Mouse (Mus musculus): Measurements from ENCODE around the gene Btn1a1.

Btn1a1 gene

DNA sequence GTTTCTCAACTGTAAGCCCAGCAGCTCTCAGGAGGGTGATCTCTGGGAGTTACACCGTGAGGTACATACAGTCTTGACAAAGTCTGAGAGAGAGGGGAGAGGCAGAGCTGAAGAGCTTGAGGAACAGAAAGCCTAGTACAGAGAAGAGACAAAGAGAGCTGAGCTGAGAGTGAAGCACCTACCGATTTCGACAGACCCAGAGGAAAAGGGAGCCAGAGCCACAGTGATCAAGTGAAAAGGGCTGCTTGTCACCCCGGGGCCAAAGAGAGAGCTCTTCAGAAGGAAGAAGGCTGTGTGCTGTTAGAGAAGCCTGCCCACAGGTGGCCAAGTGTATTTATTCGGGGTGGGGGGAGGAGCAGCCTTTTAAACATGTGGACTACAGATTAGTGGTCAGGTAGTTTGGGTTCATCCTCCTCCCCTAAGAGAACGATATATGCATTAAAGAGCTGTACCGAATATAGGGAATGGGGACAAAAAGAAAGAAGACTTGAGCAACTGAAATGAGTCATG lies at the start of gene Btn1a1:
Gene Btn1a1 (minus strand): TSS at position 302 of the 510 bp plus-strand sequence.
- no peak for DNase-seq (ENCODE audit: low spot score)

DNA sequence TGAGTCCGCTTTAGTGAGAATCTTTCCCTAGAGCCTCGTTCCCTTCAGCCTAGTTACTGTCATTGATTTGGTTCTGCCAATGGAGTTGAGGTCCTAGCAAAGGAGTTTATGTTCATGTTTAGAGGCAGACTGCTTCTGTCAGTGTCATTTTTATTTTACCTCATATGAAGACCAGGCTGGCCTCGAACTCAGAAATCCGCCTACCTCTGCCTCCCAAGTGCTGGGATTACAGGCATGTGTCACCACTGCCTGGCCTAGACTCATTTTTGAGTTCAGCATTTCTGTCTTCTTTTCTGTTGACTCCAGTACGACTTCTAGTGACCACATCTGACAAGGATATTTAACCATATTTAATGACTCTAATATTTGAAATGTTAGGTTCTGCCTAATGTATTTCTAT lies 49.6 kb upstream of the Btn1a1 start:
- DNase-seq (ENCODE audit: low spot score) = no peak

DNA sequence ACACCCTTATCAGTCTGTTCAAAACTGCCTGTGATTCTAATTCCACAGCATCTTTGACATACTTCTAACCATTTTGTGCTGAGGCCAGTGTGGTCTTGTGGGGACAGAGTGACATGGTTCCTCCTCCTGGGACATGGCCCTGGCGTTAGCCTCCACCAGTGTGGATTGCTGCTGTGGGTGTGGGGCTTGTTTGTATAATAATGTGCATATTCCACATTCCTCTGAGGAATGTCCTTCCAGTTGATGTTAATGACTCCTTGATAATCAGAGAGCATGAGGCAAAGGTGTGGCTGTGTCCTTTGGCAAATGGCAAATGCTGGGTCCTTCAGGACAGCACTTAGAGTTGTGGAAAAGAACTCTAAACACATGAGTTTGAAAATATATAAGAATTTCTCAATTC lies 47.8 kb upstream of the Btn1a1 start:
- no peak for DNase-seq (ENCODE audit: low spot score)

DNA sequence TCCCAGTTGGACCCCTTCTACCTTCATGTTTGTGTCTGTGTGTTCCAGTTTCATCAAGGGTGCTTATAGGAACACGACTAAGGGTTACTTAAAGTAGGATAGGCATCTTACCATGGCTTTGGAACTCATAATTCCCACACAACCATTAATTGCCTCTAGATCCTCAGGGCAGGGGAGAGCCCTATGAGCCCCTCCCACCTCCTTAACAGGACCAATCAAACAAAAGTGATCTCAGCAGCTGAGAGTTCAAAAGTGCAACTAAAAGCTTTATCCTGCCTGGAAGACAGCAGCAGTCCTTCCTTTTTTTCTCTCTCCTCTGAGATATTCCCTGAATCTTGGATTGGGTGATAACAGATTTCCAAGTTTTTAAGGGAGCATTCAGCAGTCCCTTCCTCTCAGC lies 44.4 kb upstream of the Btn1a1 start:
- no peak for DNase-seq (ENCODE audit: low spot score)

DNA sequence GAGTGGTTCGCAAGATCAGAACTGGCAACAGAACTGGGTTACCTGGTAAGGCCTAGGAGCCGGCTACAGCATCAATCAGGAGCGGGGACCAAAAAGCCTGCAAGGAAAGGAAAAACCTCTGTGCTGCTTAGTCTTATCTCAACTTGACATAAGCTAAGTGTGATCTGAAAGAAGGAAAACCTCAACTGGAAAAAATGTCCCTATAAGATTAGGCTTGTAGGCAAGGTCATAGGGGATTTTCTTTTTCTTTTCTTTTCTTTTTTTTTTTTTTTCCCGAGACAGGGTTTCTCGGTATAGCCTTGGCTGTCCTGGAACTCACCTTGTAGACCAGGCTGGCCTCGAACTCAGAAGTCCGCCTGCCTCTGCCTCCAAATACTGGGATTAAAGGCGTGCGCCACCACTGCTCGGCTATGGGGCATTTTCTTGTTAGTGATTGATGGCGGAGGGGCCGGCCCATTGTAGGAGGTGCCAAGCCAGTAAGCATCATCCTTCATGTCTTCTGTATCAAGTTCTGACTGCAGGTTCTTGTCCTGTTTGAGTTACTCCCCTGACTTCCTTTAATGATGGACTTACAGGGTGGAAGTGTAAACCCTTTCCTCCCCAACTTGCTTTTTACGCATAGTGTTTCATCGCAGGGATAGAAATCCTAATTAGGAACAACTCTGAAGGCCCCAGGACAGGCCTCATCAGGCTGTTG lies 41.3 kb upstream of the Btn1a1 start:
- no peak for DNase-seq (ENCODE audit: low spot score)

DNA sequence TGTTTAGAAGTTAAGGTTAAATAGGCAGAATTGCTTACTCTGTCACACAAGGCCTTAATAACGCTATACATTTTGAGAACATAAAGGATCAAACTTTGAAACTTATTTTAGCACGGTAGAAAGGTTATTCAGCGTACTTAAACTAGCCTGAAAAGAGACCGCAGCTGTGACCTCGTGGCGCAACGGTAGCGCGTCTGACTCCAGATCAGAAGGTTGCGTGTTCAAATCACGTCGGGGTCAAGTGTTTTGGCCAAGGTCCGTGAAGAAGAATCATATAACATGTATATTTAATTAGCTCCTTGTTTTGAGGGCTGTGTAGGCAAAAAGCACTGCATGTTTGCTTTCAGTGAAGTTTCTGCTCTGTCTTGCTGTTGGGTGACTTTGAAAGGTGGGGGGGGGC lies 40.6 kb upstream of the Btn1a1 start:
- no peak for DNase-seq (ENCODE audit: low spot score)

DNA sequence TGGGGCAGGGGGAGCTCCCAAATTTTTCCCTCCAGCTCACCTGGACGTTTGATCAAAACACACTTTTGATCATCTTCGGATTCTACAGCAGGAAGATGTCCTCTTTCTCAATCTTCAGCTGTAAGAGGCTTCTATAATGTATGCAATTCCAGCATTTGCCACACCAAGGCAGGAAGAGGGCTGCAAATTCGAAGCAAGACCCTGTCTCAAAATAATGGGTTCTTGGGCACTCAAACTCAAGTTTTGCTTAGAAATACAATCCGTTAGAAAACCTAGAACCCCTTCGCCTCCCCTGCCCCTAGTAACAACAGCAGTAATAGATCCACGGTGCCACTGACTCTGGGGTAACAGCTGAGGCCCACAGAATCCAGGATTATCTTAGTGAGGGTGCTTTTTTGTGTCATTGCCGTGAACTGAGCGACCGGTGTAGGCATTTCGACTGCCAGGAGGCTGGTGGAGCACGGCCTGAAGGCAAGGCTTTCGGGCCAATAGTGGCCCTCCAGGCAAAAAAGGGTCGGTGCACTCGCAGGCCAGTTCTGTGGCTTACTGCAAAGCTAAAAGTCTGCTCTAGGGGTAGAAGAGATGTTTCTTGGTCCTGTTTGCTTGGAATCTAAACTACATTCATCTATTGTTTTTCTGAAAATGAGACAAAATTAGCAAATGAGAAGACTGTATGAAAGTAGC lies 40.1 kb upstream of the Btn1a1 start:
- no peak for DNase-seq (ENCODE audit: low spot score)

DNA sequence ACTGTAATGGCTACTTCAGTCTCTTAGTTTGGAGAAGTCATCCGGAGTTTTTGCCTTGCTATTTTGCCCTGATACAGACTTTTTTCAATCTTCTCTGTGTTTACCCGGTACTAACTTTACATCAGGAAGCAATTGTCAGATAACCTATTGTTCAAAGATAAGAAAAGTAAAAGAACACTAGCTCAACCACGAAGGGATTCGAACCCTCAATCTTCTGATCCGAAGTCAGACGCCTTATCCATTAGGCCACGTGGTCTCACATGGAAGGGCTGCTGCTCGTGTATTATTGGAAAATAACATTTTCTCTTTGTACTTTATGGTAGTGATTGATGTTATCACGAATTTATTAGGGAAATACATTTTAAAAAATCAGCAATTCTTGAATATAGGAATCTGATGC lies 38.1 kb upstream of the Btn1a1 start:
- peak; percentile 53 for DNase-seq (ENCODE audit: low spot score)

DNA sequence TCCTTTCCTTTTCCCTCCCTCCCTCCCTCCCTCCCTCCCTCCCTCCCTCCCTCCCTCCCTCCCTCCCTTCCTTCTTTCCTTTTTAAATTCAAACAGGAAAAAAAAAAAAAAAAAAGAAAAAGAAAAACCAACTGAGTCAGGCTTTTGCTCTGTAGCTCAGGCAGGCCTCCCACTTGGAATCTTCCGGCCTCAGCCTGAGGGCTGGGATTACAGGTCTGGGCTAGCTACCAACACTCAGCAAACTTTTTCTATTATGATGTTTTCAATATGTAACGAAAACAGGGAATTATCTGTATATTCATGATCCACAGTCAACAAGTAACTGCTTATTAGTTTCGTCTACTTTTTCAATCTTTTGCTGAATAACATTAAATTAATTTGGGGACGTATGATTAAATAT lies 37.2 kb upstream of the Btn1a1 start:
- no peak for DNase-seq (ENCODE audit: low spot score)

DNA sequence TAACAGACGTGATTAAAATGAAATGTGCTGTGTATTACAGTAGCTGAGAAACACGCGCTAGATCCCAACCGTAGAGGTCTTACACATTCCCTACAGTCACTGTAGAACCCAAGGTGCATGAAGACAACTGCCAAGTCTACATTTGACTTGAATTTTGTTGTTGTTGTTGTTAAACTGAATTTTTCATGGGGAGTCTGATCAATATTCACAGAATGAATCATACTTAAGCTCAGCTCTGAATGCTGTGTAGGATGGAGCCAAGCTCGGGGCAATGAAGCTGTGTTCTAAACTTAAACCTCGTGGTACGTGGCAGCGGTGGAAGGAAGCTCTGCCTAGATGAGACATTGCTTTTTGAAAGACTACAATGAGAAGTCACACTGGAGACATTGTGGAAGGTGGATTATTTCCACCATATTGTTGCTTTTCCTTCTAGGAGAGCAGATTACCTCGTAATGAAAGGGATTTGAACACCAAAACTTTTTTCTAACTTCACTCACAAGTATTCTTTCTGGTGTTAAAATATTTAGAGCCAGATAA lies 36.4 kb upstream of the Btn1a1 start:
- DNase-seq (ENCODE audit: low spot score) = no peak

DNA sequence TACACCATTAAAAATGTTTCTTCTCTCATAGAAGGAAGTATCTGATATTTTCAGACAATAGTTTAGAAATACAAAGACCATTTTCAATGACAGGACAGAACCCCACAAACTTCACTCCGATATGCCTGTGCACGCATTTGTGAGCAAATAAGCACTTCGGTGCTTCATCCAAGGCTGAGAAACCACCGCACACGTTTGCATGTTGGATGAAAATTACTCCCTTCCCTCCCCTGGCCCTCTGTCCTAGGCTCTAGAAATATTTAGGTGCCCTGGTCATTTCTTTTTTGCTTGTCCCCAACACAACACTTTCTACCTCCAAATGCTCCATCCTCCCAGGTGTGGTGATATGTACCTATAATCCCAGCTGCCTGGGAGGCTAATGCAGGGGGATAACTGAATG lies 35.8 kb upstream of the Btn1a1 start:
- no peak for DNase-seq (ENCODE audit: low spot score)

DNA sequence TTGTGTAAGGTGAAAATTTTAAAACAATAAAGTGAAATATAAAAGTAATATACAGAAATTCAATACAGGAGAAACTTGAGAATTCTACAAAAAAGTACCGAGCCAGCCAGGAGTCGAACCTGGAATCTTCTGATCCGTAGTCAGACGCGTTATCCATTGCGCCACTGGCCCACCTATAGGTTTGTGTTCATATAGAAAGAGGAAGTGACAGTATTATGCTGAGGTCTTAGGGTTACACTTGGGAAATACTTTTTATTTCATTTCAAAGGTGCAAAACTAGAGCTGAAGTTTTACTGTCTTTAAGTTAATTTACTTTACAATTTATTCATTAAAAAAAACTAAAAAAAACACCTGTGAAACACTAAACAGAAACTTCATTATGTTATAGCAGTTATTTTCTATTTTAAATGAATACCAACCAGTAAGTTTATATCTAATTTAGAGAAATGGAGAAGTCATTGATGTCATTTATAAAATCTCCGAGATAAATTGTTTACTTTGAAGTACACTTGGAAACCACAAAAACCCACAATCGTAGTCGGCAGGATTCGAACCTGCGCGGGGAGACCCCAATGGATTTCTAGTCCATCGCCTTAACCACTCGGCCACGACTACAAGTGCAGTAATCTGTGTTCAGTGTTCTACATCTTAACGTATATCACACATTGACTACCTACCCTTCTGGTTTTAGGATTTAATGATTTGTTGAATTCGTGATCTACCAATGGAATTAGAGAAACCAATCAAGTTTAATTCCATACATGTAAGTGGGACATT lies 34.9 kb upstream of the Btn1a1 start:
- DNase-seq (ENCODE audit: low spot score) = peak; percentile 41

DNA sequence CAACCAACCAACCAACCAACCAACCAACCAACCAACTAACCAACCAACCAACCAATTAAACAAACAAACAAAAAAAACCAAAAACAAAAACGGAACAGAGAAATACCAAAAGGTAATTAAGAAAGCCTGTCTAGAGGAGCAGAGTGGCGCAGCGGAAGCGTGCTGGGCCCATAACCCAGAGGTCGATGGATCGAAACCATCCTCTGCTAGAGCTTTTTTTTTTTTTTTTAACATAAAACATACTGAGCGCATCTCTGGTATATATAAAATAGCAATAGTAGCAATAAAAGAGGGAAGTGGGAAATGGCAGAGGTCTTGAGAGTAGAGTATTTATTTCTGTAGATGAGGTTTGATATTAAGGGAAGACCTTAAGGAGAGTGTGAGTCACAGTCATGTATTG lies 34.2 kb upstream of the Btn1a1 start:
- DNase-seq (ENCODE audit: low spot score) = no peak

DNA sequence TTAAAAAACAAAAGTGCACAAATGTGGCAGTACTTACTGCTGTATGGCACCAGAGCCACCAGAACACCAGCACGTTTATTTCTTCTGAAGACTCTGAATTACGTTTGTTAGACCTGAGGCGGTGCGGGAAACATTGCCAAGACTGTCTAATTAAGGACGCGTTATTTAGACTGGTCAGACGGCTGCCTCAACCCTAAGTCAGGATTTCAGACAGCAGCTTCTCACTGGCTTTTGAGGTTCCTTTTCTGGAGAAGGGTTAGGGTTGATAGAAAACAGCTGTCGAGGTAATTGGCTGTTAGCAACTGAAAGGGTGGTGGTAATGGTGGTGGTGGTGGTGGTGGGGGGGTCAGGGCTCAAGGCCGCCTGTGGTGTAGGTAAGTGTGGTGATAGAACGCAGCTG lies 33.0 kb upstream of the Btn1a1 start:
- DNase-seq (ENCODE audit: low spot score) = no peak

DNA sequence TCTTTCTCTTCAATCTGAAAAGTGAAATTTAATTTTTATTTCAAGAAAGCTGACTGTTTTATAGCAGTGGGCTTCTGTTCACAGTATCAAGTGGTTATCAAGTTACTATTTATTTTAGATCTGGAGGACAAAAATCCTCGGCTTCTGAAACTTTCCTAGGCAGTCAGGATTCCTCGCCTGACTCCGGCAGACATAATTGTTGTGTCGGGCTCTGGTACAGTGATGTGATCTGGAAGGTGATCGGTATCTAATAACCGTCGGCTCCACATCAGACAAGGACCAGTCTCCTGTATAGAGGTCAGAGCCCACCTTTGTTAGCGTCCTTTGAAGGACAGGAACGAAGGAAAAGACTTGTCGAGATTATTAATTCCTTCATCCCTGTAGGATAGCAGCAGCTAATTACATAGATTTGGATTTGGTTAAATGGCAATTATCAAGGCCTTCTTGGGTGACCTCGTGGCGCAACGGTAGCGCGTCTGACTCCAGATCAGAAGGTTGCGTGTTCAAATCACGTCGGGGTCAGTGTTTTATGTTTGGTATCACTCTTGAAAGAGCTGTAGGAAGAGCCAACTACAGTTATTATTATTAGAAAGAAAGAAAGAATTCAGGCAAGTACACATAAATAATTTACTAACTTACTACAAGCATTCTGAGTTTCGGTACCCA lies 32.1 kb upstream of the Btn1a1 start:
- DNase-seq (ENCODE audit: low spot score) = no peak

DNA sequence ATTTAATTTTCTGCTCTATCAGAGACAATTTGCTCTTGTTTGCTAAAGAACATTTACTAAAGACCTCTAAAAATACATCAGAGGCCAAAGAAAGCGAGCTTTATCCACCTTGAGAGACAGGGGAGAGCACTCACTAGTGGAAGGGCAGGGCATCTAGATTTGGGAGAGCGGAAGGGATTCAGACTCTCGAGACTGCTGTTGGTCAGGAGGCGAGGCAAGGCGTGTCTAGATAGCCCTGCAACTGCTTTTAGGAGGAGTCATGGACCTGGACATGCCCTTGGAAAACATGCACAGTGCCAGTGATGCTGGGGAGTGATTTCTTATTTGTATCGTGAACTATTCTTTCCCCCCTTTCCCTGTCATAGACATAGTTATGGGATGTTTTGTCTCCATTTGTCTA lies 29.8 kb upstream of the Btn1a1 start:
- DNase-seq (ENCODE audit: low spot score) = no peak

DNA sequence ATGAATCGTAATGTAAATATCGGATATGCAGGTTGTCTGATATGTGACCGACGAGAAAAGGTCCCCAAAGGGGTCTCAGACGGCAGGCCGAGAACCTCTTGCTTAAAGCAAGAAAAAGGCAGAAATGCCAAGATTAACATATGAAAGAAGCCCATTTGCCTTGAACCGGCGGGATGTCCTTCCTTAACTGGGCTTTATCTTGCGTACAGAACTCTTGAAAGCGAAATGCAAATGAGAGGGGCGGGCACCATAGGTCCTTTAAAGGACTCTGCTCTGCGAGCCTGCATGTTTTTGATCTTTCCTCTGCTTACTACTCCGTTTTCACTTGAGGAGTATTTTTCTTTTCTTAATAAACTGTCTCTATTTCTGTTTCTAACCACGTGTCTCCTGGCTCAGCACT lies 26.3 kb upstream of the Btn1a1 start:
- no peak for DNase-seq (ENCODE audit: low spot score)

DNA sequence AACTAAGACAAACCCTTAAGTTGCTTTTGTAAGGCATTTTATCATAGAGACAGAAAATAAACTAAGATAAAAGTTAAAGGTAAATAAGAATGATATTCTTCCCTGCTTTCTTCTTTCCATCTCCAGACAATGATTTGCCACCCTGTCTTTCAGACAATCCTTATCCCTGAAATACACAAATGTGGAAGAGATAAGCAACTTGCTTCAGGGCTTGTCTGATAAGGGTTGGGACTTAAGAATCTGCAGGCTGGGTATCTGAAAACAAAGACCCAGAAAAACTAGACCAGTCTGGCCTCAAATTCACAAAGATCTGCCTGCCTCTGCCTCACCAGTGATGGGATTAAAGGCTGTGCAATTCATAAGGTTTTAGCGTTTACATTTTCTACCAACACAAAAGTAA lies 25.6 kb upstream of the Btn1a1 start:
- DNase-seq (ENCODE audit: low spot score) = no peak

DNA sequence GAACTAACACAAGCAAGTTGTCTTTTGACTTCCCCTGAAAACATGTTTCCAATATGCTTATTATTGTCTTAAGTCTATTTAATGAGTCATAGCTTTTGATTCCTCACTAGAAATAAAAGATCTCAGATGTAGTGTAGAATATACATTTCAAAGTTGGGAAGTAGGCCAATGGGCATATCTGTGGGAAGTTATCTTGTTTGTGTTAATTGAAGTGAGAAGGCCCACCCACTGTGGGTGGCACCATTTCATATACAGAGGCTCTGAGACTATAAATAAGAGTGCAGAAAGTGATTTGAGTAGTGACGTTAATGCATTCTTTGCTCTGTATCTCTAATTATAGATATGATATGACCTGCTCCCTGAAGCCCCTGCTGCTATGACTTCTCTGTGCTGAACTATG lies 25.2 kb upstream of the Btn1a1 start:
- DNase-seq (ENCODE audit: low spot score) = no peak

DNA sequence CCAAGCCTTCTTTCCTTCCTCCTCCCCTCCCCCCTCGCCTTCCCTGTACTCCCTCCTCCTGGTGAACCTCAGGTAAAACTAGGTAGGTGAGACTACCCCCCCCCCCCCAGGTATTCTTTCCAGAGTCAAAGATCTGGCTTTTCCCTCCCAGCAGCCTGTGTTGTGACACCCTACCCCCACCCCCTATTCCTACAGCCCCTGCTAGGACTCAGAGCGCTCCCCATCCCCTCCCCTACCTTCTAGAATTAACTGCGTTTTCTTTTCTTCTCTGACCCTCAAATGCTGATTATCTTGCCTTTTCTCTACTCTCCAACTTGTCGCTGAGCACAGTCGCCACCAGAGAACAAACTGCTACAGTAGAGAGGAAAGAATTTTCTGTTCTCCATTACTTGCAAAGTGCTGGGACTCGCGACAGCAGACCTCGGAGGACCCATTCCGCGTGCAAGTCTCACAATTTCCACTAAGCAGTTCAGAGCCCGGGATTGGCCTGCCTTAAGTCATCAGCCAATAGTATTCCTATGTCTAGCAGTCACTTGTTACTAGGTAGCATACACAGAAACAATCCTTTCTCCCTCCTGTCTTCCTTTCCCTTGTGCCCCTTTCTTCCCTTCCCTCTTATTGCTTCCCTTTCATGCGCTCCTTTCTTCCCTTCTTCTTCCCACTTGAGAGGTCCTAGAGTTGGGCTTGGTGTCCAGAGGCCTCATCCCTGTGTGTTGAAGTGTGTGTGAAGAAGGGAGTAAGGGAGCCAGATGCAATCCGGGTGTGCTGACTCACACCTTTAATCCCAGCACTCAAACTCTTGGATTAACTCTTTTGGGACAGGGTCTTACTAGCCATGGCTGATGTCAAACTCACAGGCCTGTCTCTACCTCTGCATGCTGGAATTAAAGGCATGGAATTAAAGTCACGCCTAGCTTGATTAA lies 23.0 kb upstream of the Btn1a1 start, which contains the start of gene Btn2a2:
Gene Btn2a2 (minus strand): TSS at position 458 of the 923 bp plus-strand sequence.
- peak; percentile 62 for DNase-seq (ENCODE audit: low spot score)

DNA sequence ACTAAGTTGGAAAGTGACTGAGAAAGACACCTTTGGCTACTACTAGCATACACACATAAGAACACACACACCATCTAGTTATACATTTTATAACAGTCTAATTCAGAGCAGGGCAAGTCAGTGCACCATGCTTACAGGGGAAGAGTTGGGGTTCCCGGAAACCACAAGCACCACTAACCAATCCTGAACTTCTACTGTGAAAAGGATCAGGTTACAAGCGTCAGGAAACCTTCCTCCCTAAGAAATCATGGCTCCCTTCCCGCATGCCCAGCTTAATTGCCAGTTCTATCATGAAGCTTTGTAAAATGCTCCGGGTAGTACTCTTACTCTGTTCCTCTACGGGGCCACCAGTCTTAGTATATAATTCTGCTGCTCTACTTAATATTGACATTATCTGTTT lies 19.6 kb upstream of the Btn1a1 start:
- DNase-seq (ENCODE audit: low spot score) = no peak
